Mouse (Mus musculus): ENCODE measurements around the gene Polr2j.
A peak's percentile ranks its signal among the peaks of the same experiment; 100 is the strongest.

DNA sequence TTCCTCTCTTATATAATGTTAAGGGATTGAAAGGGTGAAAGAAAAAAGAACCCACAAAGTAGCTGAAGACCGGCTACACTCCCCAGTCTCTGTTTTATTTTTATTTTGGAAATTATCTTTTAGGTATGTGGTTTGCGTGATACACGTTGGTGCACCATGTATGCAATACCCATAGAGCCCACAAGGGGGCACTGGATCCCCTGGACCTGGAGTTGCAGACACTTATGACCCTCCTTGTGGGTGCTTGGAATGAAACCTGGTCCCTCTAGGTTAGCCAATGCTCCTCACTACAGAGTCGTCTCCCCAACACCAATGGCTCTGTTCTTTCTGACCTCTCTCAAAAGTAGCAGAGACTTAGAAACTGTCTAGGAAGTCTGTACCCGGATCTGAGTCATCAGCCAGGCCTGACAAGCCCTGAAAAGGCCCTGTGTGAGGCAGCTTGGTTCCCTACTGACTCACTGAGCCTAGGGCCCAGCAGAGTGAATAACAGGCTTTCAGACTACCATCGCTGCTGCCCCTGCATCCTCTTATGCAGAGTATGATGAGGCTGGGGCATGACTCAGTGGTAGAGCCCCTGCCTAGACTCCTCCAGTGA is 26.8 kb downstream of the Polr2j start:
- TF ChIP-seq CTCF (IDR thresholded peaks at IDR 0.05; ENCODE audit: low read depth, low read length) = peak; percentile 43; the same call in 1 of the 2 replicates
- TF ChIP-seq GATA2 (IDR thresholded peaks at IDR 0.05; ENCODE audit: borderline replicate concordance, low read depth, low read length) = no peak
- TF ChIP-seq GATA1 (IDR thresholded peaks at IDR 0.05; ENCODE audit: borderline replicate concordance, low read length) = no peak
- TF ChIP-seq TAL1 (conservative IDR thresholded peaks at IDR 0.05; ENCODE audit: low read depth, low read length) = no peak
- no peak for TF ChIP-seq POLR2AphosphoS5 (IDR thresholded peaks at IDR 0.05; ENCODE audit: insufficient replicate concordance, low read depth, low read length)
